Mouse (Mus musculus): ENCODE results near the gene Arvcf. TPM values are rescaled to one million over a fixed set of nuclear protein-coding genes. Genes with fewer than 3 reads are reported as not detected.

Arvcf gene
- total and polyA plus RNA-seq, 2 experiments from 2014 or later, result 48.9 to 168 TPM

DNA sequence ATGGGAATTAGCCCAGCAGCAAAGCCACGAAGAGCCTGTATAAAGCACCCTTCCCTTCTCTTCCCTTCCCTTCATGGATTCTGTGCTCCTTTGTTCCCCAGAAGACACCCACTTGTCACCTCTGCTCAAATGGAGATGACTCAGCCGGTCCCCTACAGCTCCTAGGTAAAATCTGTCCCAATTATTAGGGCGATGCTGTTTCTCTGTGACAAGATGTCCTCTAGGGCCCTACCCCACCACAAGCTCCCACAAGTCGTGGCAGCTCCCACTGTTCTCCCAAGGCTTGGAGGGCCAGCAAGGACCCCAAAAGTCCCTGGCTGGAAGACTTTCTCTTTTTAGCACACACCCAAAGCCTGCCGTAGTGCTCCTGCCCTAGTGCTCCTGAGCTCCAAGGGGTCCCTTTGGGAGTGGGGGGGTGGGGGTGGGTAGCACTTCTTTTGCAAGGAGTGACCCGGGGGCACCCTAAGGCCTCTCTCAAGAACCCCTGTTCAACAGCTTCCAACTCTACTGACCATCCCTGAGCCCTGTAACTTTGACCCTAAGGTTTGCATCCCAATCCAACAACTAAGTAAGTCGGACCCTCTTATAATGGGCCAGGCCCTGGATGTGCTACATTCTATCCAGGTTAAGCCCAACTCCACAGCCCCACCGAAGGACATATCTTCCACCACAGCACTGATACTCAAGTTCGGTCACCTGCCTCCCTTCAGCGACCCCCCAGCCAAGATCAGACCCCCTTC, 77.7 kb downstream of the Arvcf start:
- 19% methylated on average over 10 of the region's 10 CpGs for WGBS
- Histone ChIP-seq H3K4me1 (ENCODE audit: insufficient read depth, low read length) (peaks cover 15% of the 10 kb centered on the region), H3K9ac (replicated peaks; ENCODE audit: low read length) (peak overlapping the region; percentile 94), H3K27ac (peak overlapping the region; percentile 84), H3K27me3 (ENCODE audit: insufficient read depth, low read length) (no peaks in the 10 kb centered on the region), H3K36me3 (ENCODE audit: insufficient read depth, low read length) (no peaks in the 10 kb centered on the region), H3K4me3 (ENCODE audit: low read length) (peak overlapping the region; percentile 92), H3K9me3 (ENCODE audit: low read length) (no peaks in the 10 kb centered on the region), H3K4me2 (ENCODE audit: low read depth, low read length) (peak overlapping the region; percentile 82)
- DNase-seq (ENCODE audit: low spot score), result no peak
- no peak for TF ChIP-seq CTCF (IDR thresholded peaks at IDR 0.05; ENCODE audit: low read depth)
- ATAC-seq, result peak; percentile 9

DNA sequence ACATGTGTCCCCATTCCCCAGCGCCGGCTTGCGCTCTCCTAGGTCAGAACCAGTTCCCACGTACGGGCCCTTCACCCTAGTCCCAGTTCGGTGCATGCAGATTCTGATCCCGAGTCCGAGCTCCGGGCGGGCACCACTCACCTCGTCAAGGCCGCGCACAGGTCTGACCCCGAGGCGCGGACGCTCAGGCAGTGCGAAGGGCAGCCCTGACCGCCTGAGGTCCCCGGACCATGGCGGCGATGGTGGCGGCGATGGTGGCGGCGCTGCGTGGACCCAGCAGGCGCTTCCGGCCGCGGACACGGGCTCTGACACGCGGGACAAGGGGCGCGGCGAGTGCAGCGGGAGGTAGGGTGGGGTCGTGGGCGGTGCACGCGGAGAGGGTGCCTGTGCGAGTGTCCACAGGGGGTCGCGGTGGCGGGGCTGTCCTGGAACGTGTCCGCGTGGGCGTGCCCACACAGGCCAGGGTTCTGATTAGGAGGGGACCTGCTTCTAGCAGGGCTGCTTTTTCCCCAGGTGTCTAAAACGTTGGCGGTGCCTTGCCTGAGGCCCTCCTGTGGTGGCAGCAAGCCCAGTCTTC, 78.3 kb downstream of the Arvcf start, which contains the start of gene Txnrd2:
Gene Txnrd2, plus strand, starts transcription at position 170 of the 577 bp plus-strand sequence.
- DNase-seq (ENCODE audit: low spot score), result peak; percentile 71
- under 1% methylated on average over 51 of the region's 52 CpGs for WGBS

DNA sequence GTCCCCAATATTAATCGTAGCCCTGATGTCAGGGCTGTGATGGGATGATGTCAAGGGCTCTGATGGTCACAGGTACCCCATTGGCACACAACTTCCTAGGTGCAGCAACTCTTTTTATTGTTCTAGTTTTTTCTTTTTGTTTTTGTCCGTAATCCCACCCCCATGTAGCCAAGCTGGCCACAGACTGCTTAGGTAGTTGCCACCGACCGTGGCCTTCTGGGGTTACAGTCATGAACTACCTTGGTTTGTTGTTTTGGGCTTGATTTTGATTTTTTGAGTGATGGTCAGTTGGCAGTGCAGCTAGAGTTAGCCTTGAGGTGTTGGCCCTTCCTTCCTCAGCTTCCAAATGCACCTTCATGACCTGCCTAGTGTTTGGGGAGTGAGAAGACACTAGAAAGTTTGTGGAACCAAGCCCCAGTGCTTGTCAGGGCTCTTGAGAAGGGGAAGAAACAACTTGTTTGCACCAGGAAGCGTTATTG, 78.9 kb downstream of the Arvcf start, which contains the start of gene Comt:
Gene Comt, minus strand, starts transcription at position 51 of the 479 bp plus-strand sequence.
- no peak; the same call in 1 of the 2 replicates for ATAC-seq
- 55% methylated on average over 5 of the region's 5 CpGs for WGBS

More for the DNA sequence above, 78.3 kb downstream of the Arvcf start, which contains the start of gene Txnrd2:
- H3K9me3 ChIP-seq (ENCODE audit: low read length), result no peaks in the 10 kb centered on the region
- peak within 1 kb of the TSS; percentile 82 for H3K4me2 ChIP-seq (ENCODE audit: low read depth, low read length)
- ATAC-seq, result peak; percentile 85
- H3K27ac ChIP-seq, result peak within 1 kb of the TSS; percentile 84
- H3K27me3 ChIP-seq (ENCODE audit: insufficient read depth, low read length), result no peaks in the 10 kb centered on the region
- H3K4me1 ChIP-seq (ENCODE audit: insufficient read depth, low read length), result peaks cover 15% of the 10 kb centered on the region
- H3K4me3 ChIP-seq (ENCODE audit: low read length), result peak within 1 kb of the TSS; percentile 92
- H3K9ac ChIP-seq (replicated peaks; ENCODE audit: low read length), result peak within 1 kb of the TSS; percentile 94
- TF ChIP-seq CTCF (IDR thresholded peaks at IDR 0.05; ENCODE audit: low read depth), result peak; percentile 51
- no peaks in the 10 kb centered on the region for H3K36me3 ChIP-seq (ENCODE audit: insufficient read depth, low read length)

DNA sequence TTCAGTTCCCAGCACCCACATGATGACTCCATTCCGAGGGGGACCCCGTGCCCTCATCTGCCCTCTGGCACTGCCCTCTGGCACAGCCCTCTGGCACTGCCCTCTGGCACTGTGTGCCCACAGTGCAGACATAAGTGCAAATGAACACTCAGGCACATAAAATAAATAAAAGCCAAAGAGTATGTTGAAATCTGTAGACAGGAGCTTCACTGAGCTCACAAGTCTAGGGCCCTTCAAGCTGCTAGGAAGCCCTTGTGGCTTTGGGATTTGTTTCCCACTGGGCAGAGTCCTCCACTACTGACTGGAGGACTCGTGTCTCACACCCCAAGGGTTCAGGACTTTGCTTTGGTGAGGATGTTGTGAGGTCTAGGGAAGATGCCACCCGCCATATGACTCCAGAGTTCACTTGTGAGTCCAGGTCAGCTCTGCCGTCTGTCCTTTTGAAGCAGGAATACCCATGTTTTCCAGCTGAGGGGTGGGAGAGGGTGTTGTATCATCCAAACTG, 80.1 kb downstream of the Arvcf start:
- H3K36me3 ChIP-seq (ENCODE audit: insufficient read depth, low read length), result no peaks in the 10 kb centered on the region
- no peaks in the 10 kb centered on the region for H3K27me3 ChIP-seq (ENCODE audit: insufficient read depth, low read length)
- H3K27ac ChIP-seq, result no peak overlapping the region
- no peaks in the 10 kb centered on the region for H3K9me3 ChIP-seq (ENCODE audit: low read length)
- ATAC-seq, result no peak
- peaks cover 15% of the 10 kb centered on the region for H3K4me1 ChIP-seq (ENCODE audit: insufficient read depth, low read length)
- no peak overlapping the region for H3K4me2 ChIP-seq (ENCODE audit: low read depth, low read length)
- no peak for TF ChIP-seq CTCF (IDR thresholded peaks at IDR 0.05; ENCODE audit: low read depth)
- WGBS, result 84% methylated on average over 5 of the region's 5 CpGs
- DNase-seq (ENCODE audit: low spot score), result no peak
- no peak overlapping the region for H3K4me3 ChIP-seq (ENCODE audit: low read length)
- no peak overlapping the region for H3K9ac ChIP-seq (replicated peaks; ENCODE audit: low read length)

More for the DNA sequence above, 78.9 kb downstream of the Arvcf start, which contains the start of gene Comt:
- Histone ChIP-seq H3K9ac (replicated peaks; ENCODE audit: low read length) (peak within 1 kb of the TSS; percentile 94), H3K9me3 (ENCODE audit: low read length) (no peaks in the 10 kb centered on the region), H3K4me2 (ENCODE audit: low read depth, low read length) (peak within 1 kb of the TSS; percentile 82), H3K4me1 (ENCODE audit: insufficient read depth, low read length) (peaks cover 15% of the 10 kb centered on the region), H3K27ac (peak within 1 kb of the TSS; percentile 84), H3K4me3 (ENCODE audit: low read length) (peak within 1 kb of the TSS; percentile 92), H3K36me3 (ENCODE audit: insufficient read depth, low read length) (no peaks in the 10 kb centered on the region), H3K27me3 (ENCODE audit: insufficient read depth, low read length) (no peaks in the 10 kb centered on the region)
- DNase-seq (ENCODE audit: low spot score), result no peak
- no peak for TF ChIP-seq CTCF (IDR thresholded peaks at IDR 0.05; ENCODE audit: low read depth)

DNA sequence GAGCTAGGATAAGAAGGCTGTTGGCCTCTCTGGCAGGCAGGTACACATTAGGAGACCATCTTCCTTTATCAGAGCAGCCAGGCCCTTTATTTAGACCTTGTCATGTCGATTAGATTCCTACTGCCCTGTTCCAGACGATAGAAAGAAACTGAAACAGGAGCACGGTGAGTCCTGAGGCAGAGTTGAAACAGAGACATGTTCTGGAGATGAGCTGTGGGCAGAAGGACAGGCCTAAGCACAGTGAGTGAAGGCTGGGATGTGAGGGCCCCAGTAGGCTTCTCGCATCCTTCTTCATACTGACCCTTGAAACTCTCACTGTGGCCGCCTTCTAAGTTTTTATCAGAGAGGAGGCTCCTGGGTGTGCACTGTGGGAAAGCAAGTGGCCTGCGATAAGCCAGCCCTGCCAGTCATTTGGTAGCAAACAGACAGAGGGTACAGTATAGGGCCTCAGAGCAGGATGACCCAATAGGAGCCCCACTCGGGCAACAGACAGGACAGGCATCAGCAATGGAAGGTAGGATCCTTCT, 80.6 kb downstream of the Arvcf start:
- Histone ChIP-seq H3K27ac (no peak overlapping the region), H3K9me3 (ENCODE audit: low read length) (no peaks in the 10 kb centered on the region), H3K4me1 (ENCODE audit: insufficient read depth, low read length) (peaks cover 15% of the 10 kb centered on the region), H3K27me3 (ENCODE audit: insufficient read depth, low read length) (no peaks in the 10 kb centered on the region), H3K4me3 (ENCODE audit: low read length) (no peak overlapping the region), H3K9ac (replicated peaks; ENCODE audit: low read length) (no peak overlapping the region), H3K36me3 (ENCODE audit: insufficient read depth, low read length) (no peaks in the 10 kb centered on the region), H3K4me2 (ENCODE audit: low read depth, low read length) (no peak overlapping the region)
- DNase-seq (ENCODE audit: low spot score) (no peak), ATAC-seq (no peak)
- TF ChIP-seq CTCF (IDR thresholded peaks at IDR 0.05; ENCODE audit: low read depth), result no peak
- WGBS, result 84% methylated on average over 7 of the region's 7 CpGs

DNA sequence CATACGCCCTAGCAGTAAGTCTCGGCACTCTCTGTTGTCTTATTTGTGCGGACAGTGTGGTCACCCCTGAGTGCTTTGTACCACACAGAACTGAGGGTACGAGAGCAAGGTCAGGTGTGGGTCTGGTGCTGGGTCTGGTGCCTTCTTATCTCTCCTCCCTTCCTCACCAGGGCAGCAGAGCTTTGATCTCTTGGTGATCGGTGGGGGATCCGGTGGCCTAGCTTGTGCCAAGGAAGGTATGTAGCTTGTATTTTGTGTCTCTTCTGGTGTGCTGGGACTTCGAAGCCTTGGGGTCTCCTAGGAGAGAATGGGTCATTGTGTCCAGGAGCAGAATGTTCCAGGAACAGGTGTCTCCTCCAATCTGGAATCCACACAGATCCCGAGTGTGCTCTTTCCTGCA, 81.7 kb downstream of the Arvcf start:
- H3K27ac ChIP-seq, result no peak overlapping the region
- ATAC-seq, result no peak
- no peaks in the 10 kb centered on the region for H3K27me3 ChIP-seq (ENCODE audit: insufficient read depth, low read length)
- H3K4me3 ChIP-seq (ENCODE audit: low read length), result no peak overlapping the region
- no peak overlapping the region for H3K9ac ChIP-seq (replicated peaks; ENCODE audit: low read length)
- no peak for DNase-seq (ENCODE audit: low spot score)
- no peak for TF ChIP-seq CTCF (IDR thresholded peaks at IDR 0.05; ENCODE audit: low read depth)
- H3K36me3 ChIP-seq (ENCODE audit: insufficient read depth, low read length), result no peaks in the 10 kb centered on the region
- WGBS, result 88% methylated on average over 8 of the region's 8 CpGs
- no peaks in the 10 kb centered on the region for H3K9me3 ChIP-seq (ENCODE audit: low read length)
- H3K4me2 ChIP-seq (ENCODE audit: low read depth, low read length), result no peak overlapping the region
- H3K4me1 ChIP-seq (ENCODE audit: insufficient read depth, low read length), result peaks cover 15% of the 10 kb centered on the region

Data from hindbrain, postnatal 0 days (tissue).